Mouse (Mus musculus) liver (tissue): ENCODE measurements around the gene Bmper.
A peak's percentile ranks its signal among the peaks of the same experiment; 100 is the strongest.

Experiments used
- DNase-seq: peaks from one replicate; pipeline ENCODE4 v3.0.0-alpha.2; 2020; ENCODE audit warnings: mixed read lengths

Gene Bmper

DNA sequence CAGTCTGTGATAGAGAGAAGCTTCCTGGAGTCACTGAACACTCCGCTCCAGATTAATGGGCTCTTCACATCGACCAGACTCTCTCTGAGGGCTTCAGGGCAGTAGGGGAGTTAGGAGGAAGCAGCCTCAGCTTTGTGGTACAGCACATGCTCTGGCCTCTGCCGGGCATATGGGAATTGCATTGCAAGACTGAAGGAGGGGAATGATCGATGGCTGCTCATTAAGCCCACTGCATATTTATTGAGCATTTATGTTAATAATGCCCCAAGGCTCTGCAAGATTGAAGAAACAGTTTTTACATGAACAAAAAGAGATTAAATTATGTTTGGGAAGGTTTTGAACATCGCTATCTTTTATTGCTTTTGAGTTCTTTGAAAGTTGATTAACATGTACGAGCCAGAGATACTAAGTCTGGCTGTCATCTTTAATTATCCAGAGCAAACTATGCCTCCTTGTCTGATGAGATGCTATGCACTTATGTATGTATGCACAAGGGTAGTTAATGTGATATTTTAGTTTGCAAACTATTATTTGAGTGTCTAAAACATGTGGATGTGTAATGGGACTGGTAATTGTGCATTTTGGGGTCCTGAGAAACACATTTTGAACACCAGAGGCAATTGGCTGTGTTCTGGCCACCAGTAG lies 13.9 kb downstream of the Bmper start:
- DNase-seq, result no peak

DNA sequence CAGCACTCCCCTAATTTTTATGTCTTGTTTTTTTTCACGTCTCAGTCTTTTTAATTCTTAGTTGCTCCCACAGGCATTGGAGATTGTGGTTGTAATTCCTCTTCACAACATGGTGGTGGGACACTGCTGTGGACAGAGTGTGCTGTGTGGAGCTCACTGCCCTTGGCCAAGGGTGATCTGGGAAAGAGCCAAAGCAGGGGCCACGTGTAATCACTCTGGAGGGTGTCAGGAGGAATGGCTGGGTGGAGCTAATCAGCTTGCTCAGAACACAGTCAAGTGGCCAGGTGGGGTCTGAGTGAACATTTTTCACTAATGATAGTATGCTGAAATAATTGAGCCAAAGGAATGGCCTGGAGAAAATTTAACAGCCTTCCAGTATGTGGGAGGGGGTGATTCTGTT lies 16.1 kb downstream of the Bmper start:
- DNase-seq, result no peak

DNA sequence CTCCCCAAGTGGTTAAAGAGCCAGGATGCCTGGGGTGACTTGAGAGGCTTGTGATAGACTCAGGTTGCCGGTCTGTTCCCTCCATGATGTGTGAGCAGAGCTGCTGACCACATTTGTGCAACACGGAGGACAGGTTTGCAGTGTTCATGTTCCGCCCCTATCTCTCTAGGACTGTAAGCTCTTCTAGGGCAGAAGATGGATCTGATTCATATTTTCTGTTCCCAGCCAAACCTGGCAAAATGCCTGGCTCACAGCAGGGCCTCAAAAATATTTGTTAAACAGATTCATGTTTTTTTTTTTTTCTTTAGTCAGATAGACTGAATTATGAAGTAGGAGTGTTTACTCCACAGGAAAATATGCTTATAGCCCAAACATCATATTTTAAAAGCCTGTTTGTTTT lies 20.0 kb downstream of the Bmper start:
- DNase-seq, result no peak

DNA sequence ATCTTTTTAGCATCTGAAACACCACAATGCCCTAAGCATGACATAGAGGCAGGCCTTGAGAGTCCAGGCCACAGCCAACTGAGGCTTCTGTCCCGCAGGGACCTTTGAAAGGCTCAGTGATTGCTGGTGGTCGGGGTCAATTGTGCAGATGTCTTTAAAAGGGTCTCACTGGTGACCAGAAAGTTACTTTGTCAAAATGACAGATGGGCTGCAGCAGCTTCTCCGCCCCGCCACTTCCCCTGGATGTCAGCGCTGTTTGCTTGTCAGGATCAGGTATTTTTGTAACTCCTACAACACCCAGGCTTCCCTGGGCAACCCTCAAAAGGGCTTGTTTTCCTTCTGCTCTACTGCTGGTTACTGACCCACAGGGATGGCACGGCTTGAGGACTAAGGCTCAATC lies 21.0 kb downstream of the Bmper start:
- DNase-seq, result no peak

DNA sequence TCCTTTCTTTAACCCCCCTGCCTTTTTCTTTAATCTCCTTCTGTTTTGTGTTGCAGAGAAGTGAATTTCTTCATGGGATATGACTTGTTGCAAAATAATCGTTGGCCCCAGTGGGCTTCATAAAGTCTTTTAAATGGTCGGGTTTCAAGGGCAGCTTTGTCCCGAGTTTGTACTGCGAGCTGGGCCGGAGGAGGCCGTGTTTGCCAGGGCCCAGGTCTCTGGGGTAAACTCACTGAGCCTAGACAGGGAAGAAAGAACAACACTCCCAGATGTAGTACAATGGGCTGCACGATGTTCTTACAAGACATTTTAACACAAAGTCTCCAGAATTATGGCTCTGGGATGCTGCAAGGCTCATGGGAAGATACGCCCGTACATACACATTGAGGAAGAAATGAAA lies 23.5 kb downstream of the Bmper start:
- DNase-seq, result no peak

DNA sequence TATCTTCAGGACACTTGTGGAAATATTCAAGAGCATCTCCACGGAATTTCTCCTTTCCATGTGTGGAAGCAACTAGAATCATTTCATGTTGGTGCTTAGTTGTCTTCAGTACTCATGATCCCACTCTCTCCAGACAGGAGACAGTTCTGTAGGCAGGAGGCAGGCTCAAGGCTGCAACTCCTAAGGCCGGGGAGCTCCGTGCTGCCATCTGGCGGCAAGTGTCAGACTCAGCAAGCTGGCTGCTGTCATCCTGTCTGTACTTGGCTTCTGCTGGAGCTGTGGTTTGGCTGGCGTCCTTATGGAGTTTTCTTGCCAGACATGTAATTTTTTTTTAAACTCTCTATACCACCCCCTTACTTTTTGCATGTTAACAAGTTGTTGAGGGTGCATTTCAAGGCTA lies 27.1 kb downstream of the Bmper start:
- DNase-seq, result peak; percentile 67

DNA sequence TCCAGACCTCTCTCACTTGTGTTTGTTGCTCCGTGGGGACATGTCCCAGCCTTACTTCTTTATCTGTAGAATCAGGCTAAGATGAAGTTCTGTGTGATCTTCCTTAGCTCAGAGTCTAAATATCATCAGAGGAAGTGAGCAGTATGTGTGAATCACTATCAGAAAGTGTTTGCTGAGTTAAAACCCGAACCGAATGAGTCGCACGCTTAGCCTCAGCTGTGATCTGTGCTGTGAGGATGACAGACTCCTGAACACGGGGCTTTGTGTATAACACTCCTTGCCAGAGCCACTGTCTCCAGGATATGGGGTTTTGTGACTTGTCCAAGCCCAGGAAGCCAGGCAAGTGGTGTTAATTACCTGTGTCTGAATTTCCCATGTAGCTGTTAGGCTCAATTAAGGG lies 28.1 kb downstream of the Bmper start:
- no peak for DNase-seq

DNA sequence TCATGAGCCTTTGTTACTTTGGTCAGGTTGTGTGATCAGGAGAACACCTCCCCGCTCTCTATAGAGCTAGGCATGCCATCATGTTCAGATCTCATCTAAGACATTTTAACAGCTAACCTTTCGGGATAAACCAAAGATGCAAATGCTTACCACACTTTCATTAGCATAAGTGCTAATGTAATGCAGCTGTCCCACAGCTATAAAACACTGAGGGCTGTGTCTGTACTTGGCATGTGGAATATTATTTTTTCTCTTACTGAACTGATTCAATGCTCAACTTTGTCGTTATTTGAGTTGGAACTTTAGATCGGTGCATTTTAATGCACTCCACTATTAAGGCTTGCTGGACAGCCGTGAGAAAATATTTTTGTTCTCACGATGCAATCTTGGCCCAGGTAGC lies 30.7 kb downstream of the Bmper start:
- DNase-seq, result no peak

DNA sequence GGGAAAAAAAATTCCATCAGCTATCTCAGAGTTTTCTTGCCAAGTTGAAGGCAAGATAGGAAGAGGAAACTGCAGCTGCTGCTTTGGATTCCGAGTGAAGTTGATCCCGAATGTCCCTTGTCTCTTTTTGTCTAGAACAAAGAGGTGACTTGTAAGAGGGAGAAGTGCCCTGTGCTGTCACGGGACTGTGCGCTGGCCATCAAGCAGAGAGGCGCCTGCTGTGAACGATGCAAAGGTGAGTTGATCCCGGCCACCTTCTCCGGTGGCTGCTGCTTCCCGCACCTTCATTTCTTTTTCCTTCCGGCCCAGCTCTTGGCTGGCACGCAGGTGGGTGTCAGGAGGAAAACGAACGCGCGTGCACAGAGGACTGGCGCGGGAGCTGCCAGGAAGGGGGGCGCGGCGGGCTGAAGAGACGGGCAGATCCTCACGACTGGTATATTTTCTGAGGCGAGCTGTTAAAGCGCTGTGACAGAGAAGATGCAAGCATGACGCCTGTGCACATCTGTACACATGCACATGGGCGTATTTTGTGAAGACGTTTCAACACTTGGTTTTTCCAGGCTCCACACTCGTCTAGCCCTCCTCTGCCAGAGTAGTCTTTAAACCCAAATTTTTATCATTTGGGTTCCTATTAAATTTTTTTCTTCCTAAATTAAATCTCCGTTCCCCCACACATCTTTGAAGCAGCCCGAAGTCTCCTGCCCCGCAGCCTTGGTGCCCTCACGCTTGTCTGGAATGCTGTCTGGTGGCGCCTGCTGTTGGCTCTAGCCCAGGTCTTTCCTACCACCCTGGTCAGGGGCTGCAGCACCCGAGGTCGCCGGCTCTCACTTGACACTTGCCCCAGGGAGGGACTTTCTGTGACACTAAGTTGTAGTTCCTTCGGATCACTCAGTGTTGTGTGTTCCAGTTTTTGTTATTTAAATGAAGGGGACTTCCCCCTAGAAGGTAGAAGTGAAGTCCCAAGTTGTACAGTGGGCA lies 31.6 kb downstream of the Bmper start:
- DNase-seq, result no peak

DNA sequence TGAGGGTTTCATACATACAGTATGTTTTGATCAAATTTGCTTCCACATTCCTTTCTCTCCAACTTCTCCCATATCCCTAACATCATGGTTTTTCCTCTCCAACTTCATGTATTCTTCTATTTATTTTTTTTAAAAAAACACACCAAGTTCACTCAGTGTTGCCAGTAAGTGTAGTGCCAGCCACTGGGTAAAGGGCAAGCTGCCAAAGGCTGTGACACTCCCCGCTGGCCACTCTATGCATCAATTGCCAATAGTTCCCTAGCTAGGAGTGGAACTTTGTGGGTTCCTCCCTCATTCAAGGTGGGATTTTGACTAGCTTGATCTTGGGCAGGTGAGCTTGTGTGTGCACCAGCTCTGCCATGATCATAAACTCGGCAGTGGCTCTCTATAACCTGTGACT lies 33.0 kb downstream of the Bmper start:
- DNase-seq, result no peak

DNA sequence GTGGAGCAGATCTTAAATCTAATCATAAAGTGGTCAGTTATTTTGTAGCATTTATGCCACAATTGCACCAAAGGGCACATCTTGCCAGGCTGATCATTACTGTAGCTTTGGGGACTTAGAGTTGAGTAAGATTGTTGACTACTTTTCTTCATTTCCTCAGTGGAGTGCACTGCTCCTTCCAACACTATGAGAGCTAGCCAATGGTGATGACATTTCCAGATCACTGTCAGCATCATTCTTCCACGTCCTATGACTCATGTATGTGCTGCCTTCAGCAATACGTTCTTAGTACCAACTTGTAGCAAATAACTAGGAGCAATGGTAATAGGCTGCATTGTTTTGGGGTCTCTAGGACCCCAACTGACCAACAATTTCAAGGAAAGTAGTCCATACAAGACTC lies 33.7 kb downstream of the Bmper start:
- DNase-seq, result no peak

DNA sequence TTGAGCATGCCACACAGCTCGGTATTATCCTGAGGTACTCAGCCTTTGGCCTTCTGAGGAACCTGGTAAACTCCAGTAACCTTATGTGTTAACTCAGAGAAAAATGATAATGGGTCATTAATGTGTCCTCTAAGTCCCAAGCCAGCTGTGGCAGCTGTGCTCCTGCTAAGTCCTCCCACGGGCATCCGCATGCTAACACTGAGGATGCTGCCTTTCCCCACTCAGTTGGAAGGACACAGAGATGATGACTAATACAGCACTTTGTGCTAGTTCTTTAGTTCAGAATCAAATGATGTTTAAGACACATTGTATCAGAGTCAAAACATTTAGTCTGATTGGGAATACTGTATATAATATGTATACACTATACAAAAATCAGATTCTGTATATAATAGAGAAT lies 39.0 kb downstream of the Bmper start:
- no peak for DNase-seq

DNA sequence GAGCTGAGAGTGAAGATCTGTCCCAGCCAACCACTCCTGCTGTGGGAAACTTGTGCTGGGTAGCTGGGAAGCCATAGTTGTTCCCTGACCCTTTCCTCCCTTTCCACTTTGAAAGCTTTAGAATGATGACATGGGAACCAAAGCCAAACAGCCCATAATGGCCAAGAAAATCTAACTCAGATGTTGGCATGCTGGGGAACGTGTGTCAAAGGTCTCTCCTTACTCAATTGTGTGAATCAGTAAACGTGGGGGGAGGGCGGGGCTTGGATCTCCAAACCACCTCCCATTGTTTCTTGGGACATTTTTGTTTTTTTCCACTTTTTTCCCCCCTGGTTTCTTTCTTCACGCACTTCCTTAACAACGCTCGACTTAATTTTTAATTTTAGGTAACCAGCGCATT lies 40.0 kb downstream of the Bmper start:
- DNase-seq, result no peak

DNA sequence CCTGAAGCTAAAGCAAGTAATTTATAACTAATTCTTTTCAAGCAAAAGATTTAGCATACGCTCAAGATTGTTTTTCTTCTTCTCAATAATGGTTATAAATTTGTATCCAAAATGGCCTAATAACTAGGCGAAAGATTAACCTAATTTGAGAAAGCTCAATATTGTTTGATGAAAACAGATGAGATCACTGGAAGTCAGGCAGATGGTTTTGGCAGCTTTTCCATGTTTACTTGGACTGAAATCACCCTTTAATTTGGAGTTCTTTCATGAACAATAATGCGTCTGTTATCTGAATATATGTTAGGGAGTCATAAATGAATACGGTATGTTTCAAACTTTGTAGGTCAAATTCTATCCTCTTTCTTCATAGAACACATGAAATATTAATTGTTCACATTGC lies 41.6 kb downstream of the Bmper start:
- no peak for DNase-seq

DNA sequence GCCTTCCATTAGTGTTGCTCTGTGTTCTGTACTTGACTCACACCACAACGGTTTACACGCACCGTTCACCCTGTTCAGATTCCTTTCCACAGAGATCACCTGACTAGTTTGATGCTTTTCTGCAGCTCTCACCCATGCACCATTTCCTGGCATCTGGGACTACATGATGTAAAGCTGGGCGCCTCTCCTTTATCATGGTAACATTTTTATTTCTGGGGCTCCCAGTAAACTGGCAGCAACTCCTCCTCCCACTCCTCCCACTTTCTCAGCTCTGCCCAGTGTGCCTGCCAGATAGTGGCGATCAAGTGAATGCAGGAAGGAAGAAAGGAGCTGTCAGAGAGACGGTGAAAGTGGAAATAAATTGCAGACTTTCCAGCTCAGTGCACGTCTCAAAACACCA lies 45.7 kb downstream of the Bmper start:
- no peak for DNase-seq

DNA sequence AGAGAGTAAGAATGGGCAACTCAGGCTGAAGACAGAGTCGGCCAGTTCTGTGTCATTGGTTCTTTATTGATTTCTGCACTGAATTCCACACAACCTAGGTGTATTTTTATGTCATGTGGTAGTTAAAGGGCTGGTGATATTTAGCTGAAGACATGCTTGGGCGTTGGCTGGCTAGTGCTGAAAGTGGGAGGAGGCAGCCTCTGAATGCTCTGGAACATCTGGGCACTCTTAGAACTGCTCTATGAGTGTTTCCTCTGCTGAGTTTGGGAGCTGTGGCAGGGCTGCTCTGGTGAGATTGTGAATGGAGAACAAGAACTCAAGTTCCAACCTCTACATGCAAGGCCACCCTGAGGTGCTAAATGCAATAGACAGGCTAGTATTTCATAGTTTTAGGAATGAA lies 46.2 kb downstream of the Bmper start:
- no peak for DNase-seq

DNA sequence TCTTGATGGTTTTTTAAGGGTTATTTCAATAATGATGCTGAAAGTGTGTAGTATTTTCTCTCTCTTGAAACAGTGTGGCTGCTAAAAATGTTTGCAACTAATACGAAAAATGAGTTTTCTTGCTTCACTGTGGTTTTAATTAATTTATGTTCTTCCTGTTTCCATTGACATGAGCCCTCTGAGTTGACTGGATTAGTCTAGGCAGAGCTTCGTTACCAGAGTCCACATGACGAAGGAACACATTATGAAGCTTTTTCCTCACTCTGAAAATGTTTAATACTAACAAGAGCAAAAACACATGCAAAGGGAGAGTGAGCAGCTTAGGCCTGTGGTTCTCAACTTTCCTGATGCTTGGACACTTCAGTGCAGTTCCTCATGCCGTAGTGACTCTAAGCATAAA lies 53.4 kb downstream of the Bmper start:
- no peak for DNase-seq

DNA sequence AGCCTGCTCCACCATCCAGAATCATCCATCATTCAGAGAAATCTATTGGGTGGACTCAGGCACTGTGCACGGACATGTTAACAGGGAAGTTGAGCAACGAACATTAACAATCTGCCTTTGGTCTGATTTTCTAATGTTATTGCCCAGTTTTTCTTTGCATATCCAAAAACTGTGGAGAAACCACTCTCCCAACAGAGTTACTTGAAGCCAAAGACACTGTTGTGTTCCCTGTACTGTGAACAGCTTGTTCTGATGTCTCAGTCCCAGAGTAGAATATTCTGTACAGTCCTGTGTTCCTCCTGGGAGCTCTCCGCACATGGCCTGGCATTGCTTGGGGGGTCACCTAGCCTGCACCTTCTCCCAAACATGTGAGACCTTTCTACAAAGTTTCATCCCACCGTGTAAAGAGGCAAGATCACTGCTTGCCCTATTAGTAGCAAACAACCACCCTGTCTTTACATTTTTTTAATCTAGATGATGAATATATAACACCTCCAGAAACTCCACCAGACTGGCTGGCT lies 62.1 kb downstream of the Bmper start:
- no peak for DNase-seq

DNA sequence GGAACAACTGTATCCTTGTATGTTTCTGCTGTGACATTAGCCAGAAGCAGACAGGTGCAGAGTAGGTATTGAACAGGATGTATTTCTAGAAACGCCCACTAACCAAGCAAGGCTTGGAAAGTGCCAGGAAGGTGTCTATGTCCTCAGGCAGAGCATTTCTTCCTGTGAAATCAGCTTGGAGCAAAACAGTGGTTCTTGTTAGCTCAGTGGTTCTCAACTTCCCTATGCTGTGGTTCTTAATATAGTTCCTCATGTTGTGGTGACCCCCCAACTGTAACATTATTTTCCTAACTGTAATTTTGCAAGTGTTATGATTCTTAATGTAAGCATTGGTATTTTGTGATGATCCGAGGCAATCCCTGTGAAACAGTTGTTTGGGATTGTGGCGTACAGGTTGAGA lies 70.7 kb downstream of the Bmper start:
- no peak for DNase-seq

DNA sequence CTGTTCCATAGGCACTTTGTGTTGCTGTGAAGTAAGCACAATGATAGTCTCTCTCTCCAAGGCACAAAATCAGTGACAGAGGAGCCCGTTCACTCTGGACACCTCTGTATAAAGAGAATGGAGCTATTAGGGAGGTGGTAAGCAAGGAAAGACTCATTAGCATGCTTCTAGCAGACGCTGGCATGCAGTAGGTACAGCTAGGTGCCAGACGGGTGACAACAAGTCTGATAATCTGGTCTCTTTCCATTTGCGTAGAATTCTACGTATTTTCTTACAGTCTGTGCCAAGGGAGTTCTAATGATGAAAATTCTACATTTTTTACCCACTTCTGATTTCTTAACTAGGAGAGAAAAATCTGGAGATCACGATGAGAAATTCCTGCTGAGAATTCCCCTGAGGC lies 72.7 kb downstream of the Bmper start:
- DNase-seq, result no peak

DNA sequence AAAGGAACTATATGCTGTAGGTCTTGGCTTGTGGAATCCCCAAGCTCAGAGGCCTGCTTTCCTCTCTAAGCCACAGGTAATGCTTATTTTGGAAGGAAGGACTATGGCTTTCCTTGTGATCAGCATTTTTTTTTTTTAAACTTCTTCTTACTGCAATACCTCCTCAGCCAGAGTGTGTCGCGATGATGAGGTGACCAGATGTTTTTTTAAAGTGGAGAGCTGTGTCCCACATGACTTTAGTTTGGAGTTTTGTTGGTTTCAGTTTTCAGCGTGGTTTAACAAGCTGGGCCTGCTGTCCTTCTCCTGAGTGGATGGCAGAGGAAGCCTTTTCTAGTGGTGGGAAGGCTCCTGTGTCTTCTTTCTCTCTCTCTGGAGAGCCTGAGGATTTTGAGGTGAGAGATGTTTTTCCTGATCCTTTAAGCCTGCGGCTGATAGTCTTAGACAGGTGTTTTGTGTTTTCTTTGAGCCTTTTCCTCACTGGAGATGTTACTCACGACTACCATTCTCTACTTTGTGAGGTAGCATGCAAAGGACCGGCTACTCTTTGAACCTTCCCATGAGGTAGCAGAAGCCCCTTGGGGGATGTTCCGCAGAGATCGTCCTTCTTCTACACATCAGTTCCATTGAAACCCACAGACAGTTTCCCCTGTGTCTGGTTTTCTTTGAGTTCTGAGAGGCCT lies 74.8 kb downstream of the Bmper start:
- DNase-seq, result no peak

DNA sequence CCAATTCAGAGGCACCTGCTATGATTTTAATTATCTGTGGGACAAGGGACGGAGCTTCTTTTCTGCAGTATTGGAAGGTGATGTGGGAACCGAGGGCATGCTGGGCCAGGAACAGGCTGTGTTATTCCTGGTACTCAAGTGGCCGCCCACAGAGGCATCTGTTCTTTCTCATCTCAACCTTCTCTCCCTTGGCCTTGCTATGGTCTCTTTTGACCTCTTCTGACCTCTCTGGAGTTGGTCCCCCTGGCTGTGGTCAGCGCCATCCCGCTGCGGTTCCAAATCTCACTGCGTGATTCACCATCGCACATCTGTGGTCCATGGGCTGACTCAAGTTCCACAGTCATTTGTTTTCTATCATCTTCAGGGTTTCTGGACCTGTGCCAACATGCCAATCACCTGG lies 77.5 kb downstream of the Bmper start:
- DNase-seq, result no peak

DNA sequence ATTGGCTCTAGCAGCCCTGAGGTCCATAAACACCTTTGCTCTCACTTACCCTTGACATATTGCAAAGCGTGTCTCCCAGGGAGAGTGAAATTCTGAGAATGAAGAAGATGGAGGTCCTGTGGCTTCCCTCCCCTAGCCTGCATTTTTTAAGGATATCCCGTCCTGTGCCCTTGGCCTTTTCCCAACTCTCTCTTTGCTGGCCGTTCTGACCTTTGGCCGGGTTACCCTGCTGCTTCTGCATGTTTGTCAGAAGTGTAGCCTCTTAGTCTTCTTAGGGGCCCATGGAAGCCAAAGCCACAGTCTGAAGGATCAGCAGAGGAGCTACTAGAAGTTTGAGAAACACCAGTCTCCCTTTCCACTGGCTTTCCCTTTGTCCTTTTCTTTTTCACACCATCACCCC lies 82.8 kb downstream of the Bmper start:
- no peak for DNase-seq

DNA sequence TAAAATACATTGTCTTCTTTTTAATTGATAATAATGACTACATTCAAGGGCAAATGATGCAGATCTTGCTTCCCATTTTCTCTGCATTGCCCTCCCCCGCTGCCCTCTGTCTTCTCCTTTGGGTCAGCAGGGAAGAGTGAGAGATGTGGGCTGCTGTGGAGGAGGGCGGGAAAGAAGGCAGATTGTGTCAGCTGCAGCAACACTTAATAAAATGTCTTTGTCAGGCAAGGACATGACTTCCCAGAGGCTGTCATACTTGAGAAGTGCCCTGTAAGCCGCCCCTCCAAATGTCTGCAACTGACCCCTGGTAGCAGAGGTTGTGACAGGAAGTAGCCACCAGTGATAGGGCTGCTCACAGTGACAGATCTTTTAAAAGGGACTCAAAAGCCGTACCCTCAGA lies 83.3 kb downstream of the Bmper start:
- DNase-seq, result no peak
